Comparison of ENCODE assay signal across 33 mouse cellular contexts in genomic region chr5:149404710-149405109, GRCm38 (mm10). TPM values are rescaled to one million over a fixed set of nuclear protein-coding genes. Genes with fewer than 3 reads are reported as not detected.
DNase-seq lines count a peak whose midpoint lies in the region; TF ChIP-seq lines count a peak whose summit lies in the region.
"Had no signal": no experiment of that assay in that cellular context is flagged by ENCODE, and none has a peak within 500 bp of the region (broad histone marks: within the 10 kb centered on the region; RNA-seq: fewer than 3 reads in every experiment).

No protein-coding gene starts in this region.

- 0 out of 2 replicates have a peak, but pooled peaks cover 2% of the 10 kb centered on the region for H3K9me3 ChIP-seq in limb, embryonic 10.5 days (replicated peaks)
- H3K9me3 ChIP-seq: embryonic facial prominence, embryonic 15.5 days; lung, embryonic 15.5 days; midbrain, embryonic 13.5 days had no signal

- no peak overlapping the region for H3K4me3 ChIP-seq in gastrocnemius, adult 2 months
- H3K4me3 ChIP-seq in left cerebral cortex, adult 2 months: no peak overlapping the region
- H3K4me3 ChIP-seq in testis, adult 2 months (ENCODE audit: control insufficient read depth, low read depth, low read length): no peak overlapping the region
- no peak overlapping the region for H3K4me3 ChIP-seq in limb, embryonic 10.5 days
- H3K4me3 ChIP-seq: embryonic facial prominence, embryonic 10.5 days; embryonic facial prominence, embryonic 15.5 days; forebrain, embryonic 12.5 days; heart, embryonic 12.5 days; liver, embryonic 13.5 days; lung, embryonic 15.5 days; megakaryocyte, embryonic 14.5 days; midbrain, embryonic 13.5 days had no signal

- no peak for TF ChIP-seq POLR2A in testis, adult 2 months (IDR thresholded peaks at IDR 0.05; ENCODE audit: control insufficient read depth, low read depth, low read length)

- 84% methylated on average over 5 of the region's 5 CpGs for WGBS in limb, embryonic 10.5 days

- H3K36me3 ChIP-seq in testis, adult 2 months (ENCODE audit: control insufficient read depth, insufficient read depth, low read length): no peaks in the 10 kb centered on the region
- no peaks in the 10 kb centered on the region for H3K36me3 ChIP-seq in limb, embryonic 10.5 days
- H3K36me3 ChIP-seq: embryonic facial prominence, embryonic 10.5 days; embryonic facial prominence, embryonic 15.5 days; forebrain, embryonic 12.5 days; G1E; heart, embryonic 12.5 days; liver, embryonic 13.5 days; lung, embryonic 15.5 days; midbrain, embryonic 13.5 days had no signal

- no peak for TF ChIP-seq CTCF in gastrocnemius, adult 2 months (IDR thresholded peaks at IDR 0.05)
- peak; percentile 22 for TF ChIP-seq CTCF in left cerebral cortex, adult 2 months (IDR thresholded peaks at IDR 0.05)
- peak; percentile 52; the same call in 1 of the 2 replicates for TF ChIP-seq CTCF in testis, adult 2 months (IDR thresholded peaks at IDR 0.05; ENCODE audit: control insufficient read depth, insufficient read depth, insufficient replicate concordance, low read depth, low read length)

- intact Hi-C loops in gastrocnemius, adult 2 months (cut with DNase I): no loop called here
- intact Hi-C loops in gastrocnemius, postnatal 14 days (cut with DNase I; ENCODE audit: low total_unique reads): no loop called here
- intact Hi-C loops in left cerebral cortex, adult 2 months (cut with DNase I): loop anchor here (2.0 kb wide), 1 partner anchor 24 kb away; no protein-coding TSS in a partner anchor
- intact Hi-C loops in left cerebral cortex, postnatal 36 days (cut with DNase I): no loop called here

- H3K27ac ChIP-seq in gastrocnemius, adult 2 months: 0 out of 2 replicates have a peak overlapping the region, but pooled peaks have one; percentile 16
- no peak overlapping the region for H3K27ac ChIP-seq in left cerebral cortex, adult 2 months
- H3K27ac ChIP-seq in testis, adult 2 months (ENCODE audit: control insufficient read depth, insufficient read depth, low read depth, low read length): no peak overlapping the region
- no peak overlapping the region for H3K27ac ChIP-seq in limb, embryonic 10.5 days
- H3K27ac ChIP-seq: embryonic facial prominence, embryonic 10.5 days; embryonic facial prominence, embryonic 15.5 days; forebrain, embryonic 12.5 days; liver, embryonic 13.5 days; lung, embryonic 15.5 days; midbrain, embryonic 13.5 days had no signal

- peaks cover 2% of the 10 kb centered on the region for H3K4me1 ChIP-seq in testis, adult 2 months (ENCODE audit: control insufficient read depth, insufficient read depth, low read length)
- peaks cover 11% of the 10 kb centered on the region for H3K4me1 ChIP-seq in limb, embryonic 10.5 days
- H3K4me1 ChIP-seq: forebrain, embryonic 12.5 days; heart, embryonic 12.5 days; liver, embryonic 13.5 days; midbrain, embryonic 13.5 days had no signal

- H3K27me3 ChIP-seq in testis, adult 2 months (ENCODE audit: control insufficient read depth, insufficient read depth, low read length): no peaks in the 10 kb centered on the region
- H3K27me3 ChIP-seq in limb, embryonic 10.5 days (ENCODE audit: low read depth, poor library complexity, severe bottlenecking): 0 out of 2 replicates have a peak, but pooled peaks cover under 1% of the 10 kb centered on the region
- H3K27me3 ChIP-seq: CH12.LX; forebrain, embryonic 12.5 days; liver, embryonic 13.5 days; lung, embryonic 15.5 days; megakaryocyte, embryonic 14.5 days; midbrain, embryonic 13.5 days; Patski had no signal

- DNase-seq in gastrocnemius, adult 2 months: no peak
- DNase-seq in gastrocnemius, postnatal 14 days: no peak
- no peak for DNase-seq in left cerebral cortex, adult 2 months (ENCODE audit: extremely low spot score in 1 of 2, low spot score in 2 of 2)
- DNase-seq in left cerebral cortex, postnatal 36 days (ENCODE audit: low spot score in 2 of 2): no peak
- no peak for DNase-seq in testis, postnatal 10 days (ENCODE audit: low spot score)
- no peak for DNase-seq in limb, embryonic 10.5 days (ENCODE audit: low spot score)
- DNase-seq: adrenal gland, adult 2 months; adrenal gland, postnatal 36 days; cerebellum, adult 2 months; cerebellum, postnatal 25 days; gastrocnemius, postnatal 36 days; heart, adult 18-20 months; kidney, adult 9 months; kidney, postnatal 10 days; layer of hippocampus, adult 9-11 months; liver, embryonic 13.5 days; lung, postnatal 36 days; thymus, postnatal 14 days had no signal

RNA-seq across cellular contexts. Expression of gene Medag, which starts 6.8 kb away (rescaled TPM):
- 10 to 100 TPM; 12.6 to 15.1 TPM for total RNA-seq in gastrocnemius, adult 2 months (2021)
- total RNA-seq in gastrocnemius, postnatal 14 days (2021): 10 to 100 TPM; 16.8 to 17.1 TPM
- total RNA-seq in left cerebral cortex, adult 2 months (2021): 10 to 100 TPM; 17.1 to 19.1 TPM
- 10 to 100 TPM; 14.5 to 16.5 TPM for total RNA-seq in left cerebral cortex, postnatal 36 days (2021)
- 0.37 and 0.41 TPM in 2 replicates for polyA plus RNA-seq in testis, adult 2 months (2012; rRNA removed)
- 0.26 and 0.33 TPM in 2 replicates for polyA plus RNA-seq in limb, embryonic 10.5 days (2016; fragmentation: Nextera tagmentation; extraction: Ambion mirVana)
- total RNA-seq: CH12.LX; monocyte, adult 5-6 weeks had no signal
- polyA plus RNA-seq: G1E had no signal

RNA-seq across cellular contexts. Expression of gene Tex26, which starts 34.8 kb away (rescaled TPM):
- total RNA-seq in gastrocnemius, adult 2 months (2021): not detected
- under 1 TPM in 1 of 2 experiments, not detected in 1; 0.39 TPM for total RNA-seq in gastrocnemius, postnatal 14 days (2021)
- total RNA-seq in left cerebral cortex, adult 2 months (2021): under 1 TPM in 1 of 2 experiments, not detected in 1; 0.77 TPM
- under 1 TPM; 0.41 to 0.59 TPM for total RNA-seq in left cerebral cortex, postnatal 36 days (2021)
- 30.1 and 35.9 TPM in 2 replicates for polyA plus RNA-seq in testis, adult 2 months (2012; rRNA removed)
- 0.15 and 0.30 TPM in 2 replicates for polyA plus RNA-seq in limb, embryonic 10.5 days (2016; fragmentation: Nextera tagmentation; extraction: Ambion mirVana)
- total RNA-seq: adrenal gland, postnatal 36 days; CH12.LX; gastrocnemius, postnatal 36 days; heart, adult 18-20 months; hematopoietic stem cell, adult 5-6 weeks; left cerebral cortex, postnatal 25 days; monocyte, adult 5-6 weeks had no signal
- polyA plus RNA-seq: adrenal gland, adult 2 months; G1E; large intestine, adult 2 months had no signal
